Mouse (Mus musculus) kidney, postnatal 10 days (tissue): ENCODE results near the gene Gng2.
A peak's percentile ranks its signal among the peaks of the same experiment; 100 is the strongest.

Source experiments
- DNase-seq: peaks from one replicate; pipeline ENCODE4 v3.0.0; 2021; ENCODE audit warnings: mixed read lengths

The Gng2 gene

DNA sequence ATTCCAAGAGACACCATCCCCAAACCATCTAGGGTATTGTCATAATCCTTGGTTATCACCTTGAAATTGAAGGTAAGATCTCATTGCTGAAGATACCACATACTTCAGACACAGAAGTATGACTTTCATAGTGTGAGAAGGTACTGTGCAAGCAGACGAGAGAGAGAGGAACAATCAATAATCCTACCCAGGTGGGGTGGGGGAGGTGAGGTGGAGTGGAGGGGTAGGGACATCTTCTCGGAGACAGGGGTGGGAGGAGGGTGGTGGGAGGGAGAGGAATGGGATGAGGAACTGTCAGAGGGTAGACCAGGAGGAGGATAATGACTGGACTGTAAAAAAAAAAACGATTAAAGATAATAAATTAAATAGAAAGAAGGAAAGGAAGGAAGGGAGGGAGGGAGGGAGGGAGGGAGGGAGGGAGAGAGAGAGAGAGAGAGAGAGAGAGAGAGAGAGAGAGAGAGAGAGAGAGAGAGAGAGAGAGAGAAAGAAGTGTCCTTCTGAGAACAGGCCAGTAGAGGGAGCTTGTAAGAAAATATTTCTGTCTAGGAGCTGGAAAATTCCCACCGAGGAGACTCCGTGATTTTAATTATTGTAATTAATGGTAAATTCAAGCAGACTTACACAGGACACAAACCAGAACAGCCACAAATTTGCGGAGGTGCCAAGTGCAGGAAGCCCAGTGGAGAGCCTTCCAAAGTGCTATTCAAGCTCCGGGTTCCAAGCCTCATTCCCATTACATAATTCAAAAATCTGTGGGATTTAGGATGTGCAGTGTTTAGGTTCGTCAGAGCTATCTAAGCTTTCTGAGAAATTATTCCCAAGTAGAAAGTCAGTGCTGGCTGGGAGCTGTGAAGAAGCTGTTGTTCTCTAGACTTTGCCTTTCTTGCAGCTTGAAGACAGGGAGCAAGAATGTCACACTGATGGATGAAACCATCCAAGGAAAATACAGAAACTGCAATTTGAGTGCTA, 118.3 kb downstream of the Gng2 start:
- peak; percentile 28 for DNase-seq

DNA sequence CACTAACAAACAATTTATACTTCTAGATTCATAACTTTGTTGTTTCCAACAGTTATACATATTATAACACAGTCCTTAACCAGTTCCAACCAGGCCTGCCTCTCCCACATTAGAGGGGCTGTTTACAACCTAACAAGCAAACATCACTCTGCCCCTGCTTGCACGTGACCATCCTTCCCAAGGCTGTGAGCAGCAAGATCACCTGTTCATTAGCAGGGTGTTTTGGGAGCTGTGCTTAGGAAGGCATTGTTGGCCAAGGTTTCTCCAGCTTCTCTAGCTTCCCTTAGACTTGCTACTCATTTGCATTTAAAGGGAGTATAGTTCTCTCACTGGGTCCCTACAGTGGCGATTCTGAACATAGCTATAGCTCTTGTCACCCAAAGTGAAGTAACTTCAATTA, 119.1 kb downstream of the Gng2 start:
- DNase-seq: no peak

DNA sequence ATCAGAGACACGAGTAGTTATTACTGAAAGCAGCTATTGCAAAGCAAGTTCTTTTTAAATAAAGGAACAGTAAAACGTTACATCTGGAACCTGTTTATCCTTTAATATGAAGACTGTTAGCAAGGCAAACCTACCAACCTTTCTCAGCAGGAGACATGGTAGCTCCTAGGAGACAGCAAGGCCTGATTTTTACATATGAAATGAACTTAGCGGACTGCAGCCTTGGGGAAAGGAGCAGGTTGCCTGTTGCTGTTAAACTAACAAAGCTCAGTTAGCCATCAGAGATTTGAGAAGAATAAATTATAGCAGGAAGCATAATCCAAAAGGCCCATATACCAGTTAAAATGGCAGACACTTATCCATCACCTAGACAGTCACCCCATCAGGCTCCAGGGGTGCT, 124.0 kb downstream of the Gng2 start:
- DNase-seq: no peak

DNA sequence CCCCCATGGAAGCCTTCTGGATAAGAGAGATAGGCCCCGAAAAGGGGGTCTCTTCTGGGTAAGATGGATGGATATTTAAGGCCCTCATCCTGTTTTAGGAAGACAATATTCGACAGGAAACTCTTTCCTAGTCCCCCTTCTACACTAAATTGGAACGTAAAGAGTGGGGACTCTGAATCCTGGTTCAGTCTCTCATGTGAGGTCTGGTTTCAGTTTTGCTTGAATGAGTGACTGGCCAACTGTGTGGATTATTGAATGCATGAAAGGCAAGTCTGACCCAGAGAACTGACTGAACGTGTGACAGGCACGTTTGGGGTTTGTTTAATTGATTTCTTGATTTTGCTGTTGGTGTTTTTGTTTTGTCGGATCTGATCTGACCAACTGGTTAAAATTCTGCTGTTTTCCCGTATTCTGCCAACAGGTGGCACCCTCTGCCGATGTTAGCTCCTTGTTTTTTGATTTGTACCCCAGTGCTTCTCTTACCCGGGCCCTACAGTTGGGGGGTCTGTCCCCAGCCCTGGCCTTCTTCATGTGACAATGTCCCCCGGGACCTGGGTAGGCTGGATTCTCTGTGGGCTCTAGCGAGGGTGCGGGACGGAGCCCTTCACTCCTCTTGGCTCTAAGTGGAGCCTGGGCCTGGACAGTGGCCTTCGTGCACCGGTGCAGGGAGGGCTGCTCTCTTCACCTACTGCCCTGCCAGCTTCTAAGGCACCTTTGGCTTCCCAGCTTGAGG, 137.7 kb downstream of the Gng2 start:
- peak; percentile 83 for DNase-seq

DNA sequence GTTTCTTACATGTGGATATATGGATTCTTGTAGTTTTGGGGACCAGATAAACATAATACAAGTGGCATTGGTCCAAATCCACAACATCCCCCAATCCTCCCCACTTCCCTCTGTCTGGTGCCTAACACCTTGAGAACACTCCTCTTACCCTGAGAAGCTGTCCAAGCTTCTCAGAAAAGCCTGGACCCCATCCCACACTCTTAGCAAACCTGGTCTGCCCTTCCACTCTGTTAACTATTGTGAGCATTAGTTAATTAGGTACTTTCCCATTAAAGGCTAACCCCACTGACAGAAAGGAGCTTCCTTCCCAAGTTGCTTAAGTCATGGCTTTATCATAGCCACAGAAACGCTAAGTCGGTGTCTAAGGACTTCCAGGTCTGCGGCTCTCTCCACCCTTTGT, 141.1 kb downstream of the Gng2 start:
- DNase-seq: no peak

DNA sequence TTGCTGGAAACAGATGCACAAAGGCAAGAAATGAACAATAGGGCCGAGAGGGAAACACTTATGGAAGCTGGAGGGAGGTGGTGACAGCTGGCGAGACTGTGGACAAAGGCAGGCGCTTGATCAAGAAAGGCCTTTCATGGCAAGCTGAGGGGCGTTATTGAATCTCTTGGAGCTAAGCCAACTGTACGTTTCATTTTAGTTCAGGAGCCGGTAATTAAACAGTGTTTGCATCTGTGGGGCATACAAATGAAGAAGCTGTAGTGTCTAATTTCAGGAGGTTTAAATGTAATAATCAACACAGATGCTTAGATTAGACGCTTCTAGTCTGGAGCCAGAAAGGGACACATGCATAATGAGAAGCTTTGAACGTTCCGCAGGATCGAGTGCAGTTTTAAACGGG, 151.9 kb downstream of the Gng2 start:
- no peak for DNase-seq

DNA sequence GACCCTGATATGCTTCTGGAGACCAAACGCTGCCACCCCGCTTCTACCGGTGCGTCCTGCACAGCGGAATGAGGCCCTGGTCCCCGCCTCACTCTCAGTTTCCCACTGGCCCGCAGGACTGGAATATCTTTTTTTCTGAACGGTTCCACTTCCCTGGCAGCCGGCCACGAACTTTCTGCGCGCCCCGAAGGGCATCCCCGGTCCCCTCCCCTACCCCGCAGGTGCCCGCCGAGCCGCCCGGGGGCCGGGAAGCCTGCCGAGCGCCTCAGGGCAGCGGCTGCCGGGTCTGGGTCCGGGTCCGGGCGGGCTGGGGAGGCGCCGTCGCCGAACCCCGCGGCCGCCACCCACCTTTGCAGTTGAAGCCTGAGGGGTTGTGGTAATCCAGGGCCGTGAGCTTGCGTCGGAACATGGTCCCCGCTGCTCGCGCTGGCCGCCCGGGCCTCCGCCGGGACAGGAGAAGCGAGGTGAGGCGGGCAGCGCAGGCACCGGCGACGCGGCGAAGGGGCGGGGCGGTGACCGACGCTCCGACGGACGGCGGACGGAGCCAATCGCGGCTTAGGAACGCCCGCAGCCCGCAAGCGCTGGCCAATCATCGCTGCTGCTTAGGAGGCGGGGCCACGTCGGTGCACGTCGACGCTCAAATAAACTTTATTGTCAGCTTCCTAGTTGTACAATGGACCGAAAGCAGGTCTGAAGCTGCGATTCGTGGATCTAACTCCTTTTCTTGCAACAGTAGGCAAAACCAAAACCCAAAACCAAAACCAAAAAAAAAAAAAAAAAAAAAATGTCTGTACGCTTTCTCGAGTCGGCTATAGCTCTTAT, 153.9 kb downstream of the Gng2 start, which contains the start of gene Rtraf:
Rtraf (minus strand) TSS at position 504 of the 822 bp plus-strand sequence.
- DNase-seq: peak; percentile 97
